Mouse (Mus musculus): ENCODE measurements at regions not wholly inside any gene's neighbourhood (a gene's known extent, or its start where the extent isn't known, plus 50 kb on each side); places are given as distances from the start of the nearest gene placed in this dataset.

- TF ChIP-seq CTCF (IDR thresholded peaks at IDR 0.05; ENCODE audit: borderline replicate concordance, insufficient read depth, low read depth, low read length) (no peak), POLR2A (IDR thresholded peaks at IDR 0.05; ENCODE audit: borderline replicate concordance, insufficient read depth, low read length) (no peak)
Measured at GRCm38 (mm10) chr15:59888996-59889395, 127.4 kb downstream of the 4933412E24Rik start.

Measured in cerebellum, adult 2 months (tissue).